Mouse (Mus musculus) spleen, adult 2 months (tissue): Measurements from ENCODE around the gene Pdk2. TPM values are rescaled to one million over a fixed set of nuclear protein-coding genes. Genes with fewer than 3 reads are reported as not detected.
A peak's percentile ranks its signal among the peaks of the same experiment; 100 is the strongest.

Experiments
- DNase-seq, 2 experiments: peaks; one replicate each; pipeline versions ENCODE4 v3.0.0 to v3.0.0-alpha.2; 2012 to 2021; ENCODE audit warnings: low spot score in 2 of 2, low read depth in 1 of 2
- H3K27ac ChIP-seq: fragments of 200-500 bp; 2 replicates; pipeline ENCODE4 v1.5.1; 2012; ENCODE audit warnings: low read length, inconsistent platforms; ENCODE audit not compliant: insufficient read depth
- H3K27me3 ChIP-seq: fragments of 200-500 bp; 2 replicates; pipeline ENCODE4 v1.6.1; 2012; ENCODE audit warnings: mild to moderate bottlenecking, moderate library complexity, low read length, inconsistent platforms; ENCODE audit not compliant: control insufficient read depth, insufficient read depth
- H3K36me3 ChIP-seq: fragments of 200-500 bp; 2 replicates; pipeline ENCODE4 v1.6.1; 2012; ENCODE audit warnings: mild to moderate bottlenecking, low read length, inconsistent platforms; ENCODE audit not compliant: control insufficient read depth, insufficient read depth
- H3K4me1 ChIP-seq: fragments of 200-500 bp; 2 replicates; pipeline ENCODE4 v1.6.1; 2011; ENCODE audit warnings: inconsistent platforms; ENCODE audit not compliant: control insufficient read depth, insufficient read depth, insufficient read length
- H3K4me3 ChIP-seq: fragments of 200-500 bp; 2 replicates; pipeline ENCODE4 v1.5.1; 2011; ENCODE audit warnings: mild to moderate bottlenecking, inconsistent platforms; ENCODE audit not compliant: insufficient read depth, insufficient read length; ENCODE audit errors: extremely low read depth
- CTCF ChIP-seq: fragments of 200-500 bp; IDR thresholded peaks from 2 replicates; pipeline ENCODE4 v1.5.1; 2011; ENCODE audit warnings: mild to moderate bottlenecking, inconsistent platforms; ENCODE audit not compliant: insufficient read depth, insufficient read length, insufficient replicate concordance; ENCODE audit errors: extremely low read depth
- POLR2A ChIP-seq: fragments of 200-500 bp; IDR thresholded peaks from 2 replicates; pipeline ENCODE4 v1.6.1; 2011; ENCODE audit warnings: low read depth, low read length, inconsistent platforms
- WGBS: fragments of 180-500 bp; shearing (Covaris S2); methylation state at CpG from one replicate; pipeline ENCODE4 v1.1.7; 2018; 5-methylcytosine and 5-hydroxymethylcytosine counted together
- polyA plus RNA-seq: library from polyadenylated mRNA; depleted of rRNA; stranded (reverse); fragments of >200 nt; gene quantifications from 2 replicates; pipeline ENCODE4 v1.2.3, GENCODE M21; 2012; rRNA removed

Gene Pdk2
- polyA plus RNA-seq: 12.6 and 13.8 TPM in 2 replicates

DNA sequence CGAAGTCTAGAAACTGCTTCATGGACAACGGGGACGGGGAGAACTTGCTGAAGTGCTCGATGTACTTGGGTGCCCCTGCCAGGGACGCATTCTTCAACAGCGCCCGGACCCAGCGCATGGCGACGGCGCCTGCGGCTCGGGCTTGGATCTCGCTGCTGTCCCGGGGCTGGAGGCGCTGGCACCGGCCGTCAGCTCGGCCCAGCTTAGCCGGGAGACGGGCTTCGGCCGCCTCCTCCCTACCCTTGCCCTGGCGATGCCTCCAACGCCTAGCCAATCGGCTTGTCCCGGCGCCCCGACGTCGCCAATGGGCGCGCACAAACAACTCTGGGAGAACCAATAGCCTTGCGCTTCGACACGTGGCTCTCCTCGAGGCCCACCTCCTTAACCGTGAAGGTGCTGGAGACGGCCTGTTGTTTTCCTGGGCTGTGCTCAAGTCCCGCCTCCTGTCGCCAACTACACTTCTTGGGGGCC is at the start of gene Pdk2:
Gene Pdk2 (minus strand): TSS at position 216 of the 471 bp plus-strand sequence.
- DNase-seq: peak; percentile 87 to 91
- TF ChIP-seq CTCF: no peak
- peak; percentile 47; the same call in 1 of the 2 replicates for TF ChIP-seq POLR2A
- H3K36me3 ChIP-seq: no peaks in the 10 kb centered on the region
- peak within 1 kb of the TSS; percentile 90 for H3K4me3 ChIP-seq
- H3K27me3 ChIP-seq: no peaks in the 10 kb centered on the region
- WGBS: under 1% methylated on average over 41 of the region's 41 CpGs
- peaks cover 3% of the 10 kb centered on the region; the same call in 1 of the 2 replicates for H3K4me1 ChIP-seq
- H3K27ac ChIP-seq: 0 out of 2 replicates have a peak within 1 kb of the TSS, but pooled peaks have one; percentile 24

DNA sequence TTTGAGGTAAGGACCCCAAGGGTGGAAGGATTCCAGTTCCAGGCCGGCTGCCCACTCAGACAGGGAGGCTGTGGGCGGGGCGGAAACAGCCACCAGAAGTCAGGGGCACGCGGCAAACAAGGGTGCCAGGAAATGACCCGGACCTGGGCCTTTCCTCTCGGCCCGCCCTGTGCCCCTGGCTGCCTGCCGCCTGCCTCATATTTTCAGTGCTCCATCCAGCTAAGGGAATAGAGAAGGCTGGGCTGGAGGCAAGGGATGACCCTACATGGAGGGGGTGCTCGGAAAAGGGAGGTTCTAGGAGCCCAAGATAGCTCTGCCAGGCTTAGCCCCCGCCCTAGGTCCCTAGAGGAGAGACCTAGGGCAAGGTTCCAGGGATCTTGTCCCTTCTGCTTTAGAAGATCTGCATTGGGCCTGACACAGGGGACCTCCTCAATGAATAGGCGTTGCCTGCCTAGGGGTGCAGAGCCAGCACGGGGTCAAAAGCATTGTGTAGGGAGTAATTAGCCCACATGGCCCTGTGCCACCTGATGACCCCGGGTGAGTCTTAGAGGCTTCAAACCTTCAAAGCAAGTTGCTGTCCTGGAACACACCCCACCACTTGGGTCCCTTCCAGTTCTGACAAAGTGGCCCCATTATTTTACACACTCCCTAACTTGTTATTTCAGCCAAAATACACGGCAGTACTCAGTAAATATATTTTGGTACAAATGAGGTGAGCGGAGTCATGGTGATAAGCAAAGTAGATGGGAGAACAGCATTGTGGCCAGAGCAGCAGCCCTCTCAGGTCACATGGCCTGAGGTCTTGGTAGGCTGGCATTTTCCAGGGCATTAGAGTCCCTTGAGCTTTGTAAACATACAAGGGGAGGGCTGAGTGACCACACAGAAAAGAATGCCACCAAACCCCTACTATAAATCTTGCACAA is 48.0 kb upstream of the Pdk2 start:
- no peak for DNase-seq
- peak overlapping the region; percentile 69 for H3K27ac ChIP-seq
- H3K27me3 ChIP-seq: 0 out of 2 replicates have a peak, but pooled peaks cover 1% of the 10 kb centered on the region
- 42% methylated on average over 16 of the region's 16 CpGs for WGBS
- H3K4me3 ChIP-seq: no peak overlapping the region
- no peaks in the 10 kb centered on the region; the same call in 1 of the 2 replicates for H3K4me1 ChIP-seq
- no peaks in the 10 kb centered on the region for H3K36me3 ChIP-seq
- TF ChIP-seq POLR2A (no peak), CTCF (no peak)

DNA sequence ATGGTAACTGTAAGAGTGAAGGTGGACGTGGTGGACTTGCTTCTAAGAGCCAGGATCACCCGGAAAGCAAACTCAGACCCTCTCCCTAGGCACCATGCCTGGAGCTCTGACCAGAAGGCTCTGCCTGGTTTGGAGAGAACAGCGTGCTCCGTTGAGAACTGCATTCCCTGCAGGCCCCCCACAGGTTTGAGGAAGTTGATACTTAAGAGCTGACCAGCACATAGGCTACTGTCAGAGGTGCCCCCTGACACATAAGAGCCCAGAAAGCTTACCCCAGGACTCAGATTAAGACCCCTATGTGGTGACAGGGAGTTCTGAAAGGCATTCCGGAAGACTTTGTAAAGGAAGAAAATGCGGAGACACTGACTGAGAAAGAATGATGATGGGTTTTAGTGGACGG is 47.1 kb upstream of the Pdk2 start:
- no peak overlapping the region for H3K4me3 ChIP-seq
- H3K27me3 ChIP-seq: 0 out of 2 replicates have a peak, but pooled peaks cover 1% of the 10 kb centered on the region
- H3K27ac ChIP-seq: peak overlapping the region; percentile 69
- no peak for DNase-seq
- H3K4me1 ChIP-seq: no peaks in the 10 kb centered on the region; the same call in 1 of the 2 replicates
- no peaks in the 10 kb centered on the region for H3K36me3 ChIP-seq
- 67% methylated on average over 7 of the region's 7 CpGs for WGBS
- no peak for TF ChIP-seq CTCF
- TF ChIP-seq POLR2A: no peak

- Histone ChIP-seq H3K4me1 (no peaks in the 10 kb centered on the region; the same call in 1 of the 2 replicates), H3K36me3 (no peaks in the 10 kb centered on the region), H3K27ac (no peak overlapping the region), H3K27me3 (0 out of 2 replicates have a peak, but pooled peaks cover 1% of the 10 kb centered on the region), H3K4me3 (no peak overlapping the region)
- no peak for DNase-seq
- WGBS: 84% methylated on average over 17 of the region's 17 CpGs
- TF ChIP-seq POLR2A (no peak), CTCF (no peak)
Measured at GRCm38 (mm10) chr11:95087301-95088228, 46.4 kb upstream of the Pdk2 start.

- no peaks in the 10 kb centered on the region for H3K36me3 ChIP-seq
- no peaks in the 10 kb centered on the region; the same call in 1 of the 2 replicates for H3K4me1 ChIP-seq
- DNase-seq: no peak
- no peak overlapping the region for H3K27ac ChIP-seq
- 0 out of 2 replicates have a peak, but pooled peaks cover 1% of the 10 kb centered on the region for H3K27me3 ChIP-seq
- no peak for TF ChIP-seq POLR2A
- no peak for TF ChIP-seq CTCF
- no peak overlapping the region for H3K4me3 ChIP-seq
- WGBS: 68% methylated on average over 5 of the region's 5 CpGs
Measured at GRCm38 (mm10) chr11:95086229-95086628, 45.1 kb upstream of the Pdk2 start.

- TF ChIP-seq CTCF (no peak), POLR2A (no peak)
- WGBS: 38% methylated on average over 5 of the region's 5 CpGs
- no peak overlapping the region for H3K27ac ChIP-seq
Measured at GRCm38 (mm10) chr11:95085710-95086109, 44.6 kb upstream of the Pdk2 start.

More at GRCm38 (mm10) chr11:95085710-95086109, 44.6 kb upstream of the Pdk2 start:
- Histone ChIP-seq H3K27me3 (0 out of 2 replicates have a peak, but pooled peaks cover 1% of the 10 kb centered on the region), H3K36me3 (no peaks in the 10 kb centered on the region), H3K4me1 (no peaks in the 10 kb centered on the region; the same call in 1 of the 2 replicates), H3K4me3 (no peak overlapping the region)
- no peak for DNase-seq
